Mouse (Mus musculus): ENCODE data around the gene Pex5. TPM values are rescaled to one million over a fixed set of nuclear protein-coding genes. Genes with fewer than 3 reads are reported as not detected.
A peak's percentile ranks its signal among the peaks of the same experiment; 100 is the strongest.
"Not testable (repeated sequence)": the region's sequence is repeated elsewhere in the genome, so short reads cannot be mapped to it uniquely, and the experiment has no call there.

Gene Pex5
- polyA plus RNA-seq, 1 experiment from 2014 or later: 18.6 TPM

DNA sequence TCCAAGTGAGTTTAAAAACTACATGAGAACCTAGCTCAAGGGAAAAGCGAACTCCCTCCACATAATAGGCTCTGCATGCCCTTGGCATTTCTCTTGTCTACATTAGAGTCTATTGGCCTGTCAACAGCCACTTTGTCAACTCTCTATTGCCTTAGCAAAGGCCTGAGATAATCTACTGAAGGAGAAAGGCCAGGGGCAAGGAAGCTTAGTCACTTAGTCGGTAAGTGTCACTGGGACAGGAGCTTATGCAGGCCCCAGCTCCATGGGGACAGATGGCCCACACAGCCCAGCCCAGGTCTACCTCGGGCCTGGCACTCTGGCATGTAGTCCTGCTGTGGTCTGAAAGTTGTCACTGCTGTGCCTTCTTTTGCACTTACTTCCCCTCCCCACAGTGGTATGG is 11.7 kb upstream of the Pex5 start:
- Histone ChIP-seq H3K9ac (ENCODE audit: low read length) (no peak overlapping the region), H3K4me1 (replicated peaks; ENCODE audit: control insufficient read depth, insufficient read depth) (no peaks in the 10 kb centered on the region), H3K36me3 (ENCODE audit: control insufficient read depth, insufficient read depth, low read length) (no peaks in the 10 kb centered on the region), H3K4me3 (ENCODE audit: low read depth, low read length) (no peak overlapping the region), H3K27ac (replicated peaks) (no peak overlapping the region), H3K27me3 (ENCODE audit: control insufficient read depth, insufficient read depth, low read length) (no peaks in the 10 kb centered on the region), H3K4me2 (replicated peaks; ENCODE audit: low read depth) (no peak overlapping the region), H3K9me3 (ENCODE audit: control insufficient read depth, low read length) (no peaks in the 10 kb centered on the region)
- DNase-seq (ENCODE audit: low spot score) (no peak), ATAC-seq (ENCODE audit: low FRiP score, low TSS enrichment) (no peak)
- WGBS: 59% methylated on average over 3 of the region's 3 CpGs
- no peak for TF ChIP-seq CTCF (IDR thresholded peaks at IDR 0.05; ENCODE audit: low read depth)
- no peak for TF ChIP-seq EP300 (optimal IDR thresholded peaks at IDR 0.05)

DNA sequence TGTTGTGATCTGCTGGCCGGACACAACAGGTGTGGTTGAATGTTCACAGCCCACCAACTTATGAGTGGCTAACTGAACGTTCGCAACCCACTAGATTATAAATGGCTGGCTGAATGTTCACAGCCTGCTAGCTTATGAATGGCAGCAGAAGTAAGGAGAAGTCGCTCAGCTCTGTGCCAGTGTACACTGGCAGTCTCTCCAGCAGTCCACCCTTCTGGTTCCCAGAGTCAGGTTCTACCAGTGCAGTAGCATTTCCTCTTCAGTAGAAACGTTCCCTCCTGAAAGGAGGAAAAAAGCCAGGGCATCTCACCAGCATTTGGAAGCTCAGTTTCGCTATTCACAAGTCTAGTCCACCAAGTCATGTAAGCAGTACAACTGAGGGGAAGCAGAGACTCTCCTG is 10.7 kb upstream of the Pex5 start:
- Histone ChIP-seq H3K4me1 (replicated peaks; ENCODE audit: control insufficient read depth, insufficient read depth) (no peaks in the 10 kb centered on the region), H3K9ac (ENCODE audit: low read length) (no peak overlapping the region), H3K4me3 (ENCODE audit: low read depth, low read length) (no peak overlapping the region), H3K27ac (replicated peaks) (no peak overlapping the region), H3K9me3 (ENCODE audit: control insufficient read depth, low read length) (no peaks in the 10 kb centered on the region), H3K4me2 (replicated peaks; ENCODE audit: low read depth) (no peak overlapping the region), H3K27me3 (ENCODE audit: control insufficient read depth, insufficient read depth, low read length) (no peaks in the 10 kb centered on the region), H3K36me3 (ENCODE audit: control insufficient read depth, insufficient read depth, low read length) (no peaks in the 10 kb centered on the region)
- no peak for ATAC-seq (ENCODE audit: low FRiP score, low TSS enrichment)
- DNase-seq (ENCODE audit: low spot score): no peak
- TF ChIP-seq EP300 (optimal IDR thresholded peaks at IDR 0.05) (no peak), CTCF (IDR thresholded peaks at IDR 0.05; ENCODE audit: low read depth) (no peak)
- WGBS: 64% methylated on average over 6 of the region's 6 CpGs

GRCm38 (mm10) chr6:124425042-124425441 is 10.2 kb upstream of the Pex5 start:
- H3K27ac ChIP-seq (replicated peaks); H3K9me3 ChIP-seq (ENCODE audit: control insufficient read depth, low read length); H3K27me3 ChIP-seq (ENCODE audit: control insufficient read depth, insufficient read depth, low read length); H3K36me3 ChIP-seq (ENCODE audit: control insufficient read depth, insufficient read depth, low read length); ATAC-seq (ENCODE audit: low FRiP score, low TSS enrichment); H3K4me1 ChIP-seq (replicated peaks; ENCODE audit: control insufficient read depth, insufficient read depth); H3K4me3 ChIP-seq (ENCODE audit: low read depth, low read length); H3K9ac ChIP-seq (ENCODE audit: low read length); H3K4me2 ChIP-seq (replicated peaks; ENCODE audit: low read depth): not testable (repeated sequence)
- 52% methylated on average over 7 of the region's 7 CpGs for WGBS
- DNase-seq (ENCODE audit: low spot score): peak; percentile 27

GRCm38 (mm10) chr6:124424068-124424498 is 9.2 kb upstream of the Pex5 start:
- H3K4me2 ChIP-seq (replicated peaks; ENCODE audit: low read depth): no peak overlapping the region
- WGBS: 38% methylated on average over 1 of the region's 1 CpGs
- ATAC-seq (ENCODE audit: low FRiP score, low TSS enrichment): peak; percentile 73
- no peaks in the 10 kb centered on the region for H3K36me3 ChIP-seq (ENCODE audit: control insufficient read depth, insufficient read depth, low read length)
- H3K4me3 ChIP-seq (ENCODE audit: low read depth, low read length): no peak overlapping the region
- no peak for DNase-seq (ENCODE audit: low spot score)
- H3K27me3 ChIP-seq (ENCODE audit: control insufficient read depth, insufficient read depth, low read length): no peaks in the 10 kb centered on the region
- no peak overlapping the region for H3K9ac ChIP-seq (ENCODE audit: low read length)
- H3K9me3 ChIP-seq (ENCODE audit: control insufficient read depth, low read length): no peaks in the 10 kb centered on the region
- H3K27ac ChIP-seq (replicated peaks): no peak overlapping the region
- no peaks in the 10 kb centered on the region for H3K4me1 ChIP-seq (replicated peaks; ENCODE audit: control insufficient read depth, insufficient read depth)
- TF ChIP-seq CTCF (IDR thresholded peaks at IDR 0.05; ENCODE audit: low read depth) (no peak), EP300 (optimal IDR thresholded peaks at IDR 0.05) (no peak)

- no peak overlapping the region for H3K9ac ChIP-seq (ENCODE audit: low read length)
- no peaks in the 10 kb centered on the region for H3K36me3 ChIP-seq (ENCODE audit: control insufficient read depth, insufficient read depth, low read length)
- TF ChIP-seq EP300 (optimal IDR thresholded peaks at IDR 0.05): no peak
- TF ChIP-seq CTCF (IDR thresholded peaks at IDR 0.05; ENCODE audit: low read depth): no peak
- 86% methylated on average over 3 of the region's 3 CpGs for WGBS
- no peaks in the 10 kb centered on the region for H3K4me1 ChIP-seq (replicated peaks; ENCODE audit: control insufficient read depth, insufficient read depth)
- H3K4me2 ChIP-seq (replicated peaks; ENCODE audit: low read depth): no peak overlapping the region
- H3K4me3 ChIP-seq (ENCODE audit: low read depth, low read length): no peak overlapping the region
- DNase-seq (ENCODE audit: low spot score) (no peak), ATAC-seq (ENCODE audit: low FRiP score, low TSS enrichment) (no peak)
- H3K27me3 ChIP-seq (ENCODE audit: control insufficient read depth, insufficient read depth, low read length): no peaks in the 10 kb centered on the region
- H3K9me3 ChIP-seq (ENCODE audit: control insufficient read depth, low read length): no peaks in the 10 kb centered on the region
- no peak overlapping the region for H3K27ac ChIP-seq (replicated peaks)
These were observed 3.8 kb upstream of the Pex5 start for GRCm38 (mm10) chr6:124418686-124419085.

GRCm38 (mm10) chr6:124415347-124416088 is 651 bp upstream of the Pex5 start:
- DNase-seq (ENCODE audit: low spot score) (peak; percentile 89), ATAC-seq (ENCODE audit: low FRiP score, low TSS enrichment) (peak; percentile 62)
- no peak for TF ChIP-seq EP300 (optimal IDR thresholded peaks at IDR 0.05)
- TF ChIP-seq CTCF (IDR thresholded peaks at IDR 0.05; ENCODE audit: low read depth): peak; percentile 81
- H3K36me3 ChIP-seq (ENCODE audit: control insufficient read depth, insufficient read depth, low read length): peaks cover 4% of the 10 kb centered on the region; the same call in 1 of the 2 replicates
- H3K9ac ChIP-seq (ENCODE audit: low read length): peak overlapping the region; percentile 92
- no peaks in the 10 kb centered on the region for H3K9me3 ChIP-seq (ENCODE audit: control insufficient read depth, low read length)
- peak overlapping the region; percentile 61 for H3K4me2 ChIP-seq (replicated peaks; ENCODE audit: low read depth)
- 3% methylated on average over 21 of the region's 21 CpGs for WGBS
- H3K4me3 ChIP-seq (ENCODE audit: low read depth, low read length): peak overlapping the region; percentile 94
- H3K27ac ChIP-seq (replicated peaks): peak overlapping the region; percentile 89
- H3K27me3 ChIP-seq (ENCODE audit: control insufficient read depth, insufficient read depth, low read length): no peaks in the 10 kb centered on the region
- no peaks in the 10 kb centered on the region for H3K4me1 ChIP-seq (replicated peaks; ENCODE audit: control insufficient read depth, insufficient read depth)

Measured in stomach, postnatal 0 days (tissue).